Mouse (Mus musculus): Measurements from ENCODE around the gene Adcy1. TPM values are rescaled to one million over a fixed set of nuclear protein-coding genes. Genes with fewer than 3 reads are reported as not detected.

Adcy1 gene
- total RNA-seq, 4 experiments from 2014 or later: 0.34 to 0.77 (median 0.61) TPM

GRCm38 (mm10) chr11:7134319-7134718, 71.0 kb downstream of the Adcy1 start:
- DNase-seq (ENCODE audit: low spot score in 2 of 2): no peak

GRCm38 (mm10) chr11:7135301-7135700, 72.0 kb downstream of the Adcy1 start:
- DNase-seq (ENCODE audit: low spot score in 2 of 2): no peak

GRCm38 (mm10) chr11:7135763-7136162, 72.5 kb downstream of the Adcy1 start:
- no peak for DNase-seq (ENCODE audit: low spot score in 2 of 2)

GRCm38 (mm10) chr11:7136246-7136855, 73.1 kb downstream of the Adcy1 start:
- DNase-seq (ENCODE audit: low spot score in 2 of 2): no peak

- DNase-seq (ENCODE audit: low spot score in 2 of 2): no peak
These were observed 75.1 kb downstream of the Adcy1 start for GRCm38 (mm10) chr11:7138370-7138769.

- DNase-seq (ENCODE audit: low spot score in 2 of 2): no peak
These were observed 77.2 kb downstream of the Adcy1 start for GRCm38 (mm10) chr11:7140449-7140848.

GRCm38 (mm10) chr11:7142725-7143124, 79.4 kb downstream of the Adcy1 start:
- DNase-seq (ENCODE audit: low spot score in 2 of 2): no peak

GRCm38 (mm10) chr11:7144369-7144768, 81.1 kb downstream of the Adcy1 start:
- no peak for DNase-seq (ENCODE audit: low spot score in 2 of 2)

- no peak for DNase-seq (ENCODE audit: low spot score in 2 of 2)
These were observed 81.9 kb downstream of the Adcy1 start for GRCm38 (mm10) chr11:7145221-7145620.

- DNase-seq (ENCODE audit: low spot score in 2 of 2): no peak
These were observed 84.2 kb downstream of the Adcy1 start for GRCm38 (mm10) chr11:7147536-7147935.

GRCm38 (mm10) chr11:7147945-7148344, 84.7 kb downstream of the Adcy1 start:
- DNase-seq (ENCODE audit: low spot score in 2 of 2): no peak

- DNase-seq (ENCODE audit: low spot score in 2 of 2): no peak
These were observed 86.2 kb downstream of the Adcy1 start for GRCm38 (mm10) chr11:7149471-7149870.

- DNase-seq (ENCODE audit: low spot score in 2 of 2): no peak
These were observed 87.2 kb downstream of the Adcy1 start for GRCm38 (mm10) chr11:7150511-7150910.

GRCm38 (mm10) chr11:7152371-7152770, 89.1 kb downstream of the Adcy1 start:
- DNase-seq (ENCODE audit: low spot score in 2 of 2): no peak

- DNase-seq (ENCODE audit: low spot score in 2 of 2): no peak
These were observed 89.8 kb downstream of the Adcy1 start for GRCm38 (mm10) chr11:7153081-7153480.

- no peak for DNase-seq (ENCODE audit: low spot score in 2 of 2)
These were observed 93.1 kb downstream of the Adcy1 start for GRCm38 (mm10) chr11:7156427-7156826.

GRCm38 (mm10) chr11:7158196-7158595, 94.9 kb downstream of the Adcy1 start:
- DNase-seq (ENCODE audit: low spot score in 2 of 2): no peak

- no peak for DNase-seq (ENCODE audit: low spot score in 2 of 2)
These were observed 96.9 kb downstream of the Adcy1 start for GRCm38 (mm10) chr11:7160146-7160545.

- DNase-seq (ENCODE audit: low spot score in 2 of 2): no peak
These were observed 97.4 kb downstream of the Adcy1 start for GRCm38 (mm10) chr11:7160637-7161101.

- no peak for DNase-seq (ENCODE audit: low spot score in 2 of 2)
These were observed 98.3 kb downstream of the Adcy1 start for GRCm38 (mm10) chr11:7161502-7162174.

- DNase-seq (ENCODE audit: low spot score in 2 of 2): no peak
These were observed 101.1 kb downstream of the Adcy1 start for GRCm38 (mm10) chr11:7164416-7164815.

GRCm38 (mm10) chr11:7169645-7170044, 106.4 kb downstream of the Adcy1 start:
- DNase-seq (ENCODE audit: low spot score in 2 of 2): no peak

- DNase-seq (ENCODE audit: low spot score in 2 of 2): no peak
These were observed 110.4 kb downstream of the Adcy1 start for GRCm38 (mm10) chr11:7173664-7174063.

Data from gastrocnemius, adult 8-10 months (tissue).